Mouse (Mus musculus): Measurements from ENCODE around the gene Nudt19.
"Not testable (repeated sequence)": the region's sequence is repeated elsewhere in the genome, so short reads cannot be mapped to it uniquely, and the experiment has no call there.

Gene Nudt19

DNA sequence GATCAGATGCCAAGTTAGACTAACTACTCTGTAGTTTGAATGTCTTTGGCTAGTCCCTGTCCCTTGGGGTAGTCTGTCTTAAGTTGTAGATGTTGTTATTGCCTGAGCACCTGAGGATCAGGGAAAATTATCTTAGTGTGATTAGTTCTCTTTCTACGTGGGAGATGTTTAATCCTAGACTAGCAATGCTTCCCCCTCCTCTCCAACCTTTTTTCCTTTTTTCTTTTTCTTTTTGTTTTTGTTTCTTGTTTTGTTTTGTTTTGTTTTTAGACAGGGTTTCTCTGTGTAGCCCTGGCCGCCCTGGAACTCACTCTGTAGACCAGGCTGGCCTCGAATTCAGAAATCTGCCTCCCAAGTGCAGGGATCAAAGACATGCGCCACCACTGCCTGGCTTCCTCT lies at the start of gene Nudt19:
Gene Nudt19, minus strand, starts transcription at position 100 of the 399 bp plus-strand sequence.
- no peak for DNase-seq (ENCODE audit: low read depth, low spot score)

GRCm38 (mm10) chr7:35602766-35603165 lies 46.7 kb upstream of the Nudt19 start:
- DNase-seq (ENCODE audit: low read depth, low spot score) = no peak

- no peak for DNase-seq (ENCODE audit: low read depth, low spot score)
Observed at GRCm38 (mm10) chr7:35601106-35601505, 45.0 kb upstream of the Nudt19 start.

DNA sequence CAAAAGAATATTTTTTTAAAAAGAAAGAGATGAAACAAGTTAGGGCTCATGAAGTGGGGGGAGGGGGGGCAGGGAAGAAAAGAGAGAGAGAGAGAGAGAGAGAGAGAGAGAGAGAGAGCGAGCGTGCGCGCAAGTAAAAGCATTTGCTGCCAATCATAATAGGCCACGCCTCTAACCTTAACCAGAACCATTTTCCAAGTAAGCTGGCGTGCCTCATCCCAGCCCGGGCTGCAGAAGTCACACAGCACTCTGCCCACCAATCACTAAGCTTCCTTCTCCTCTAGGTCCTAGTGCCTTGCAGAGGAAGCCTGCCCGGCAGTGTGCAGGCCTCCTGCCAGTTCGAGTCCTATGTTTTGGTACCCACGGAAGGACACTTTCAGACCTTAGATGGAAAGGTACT lies 43.9 kb upstream of the Nudt19 start:
- no peak for DNase-seq (ENCODE audit: low read depth, low spot score)

GRCm38 (mm10) chr7:35599492-35599891 lies 43.4 kb upstream of the Nudt19 start:
- no peak for DNase-seq (ENCODE audit: low read depth, low spot score)

- DNase-seq (ENCODE audit: low read depth, low spot score) = no peak
Observed at GRCm38 (mm10) chr7:35594311-35594710, 38.2 kb upstream of the Nudt19 start.

DNA sequence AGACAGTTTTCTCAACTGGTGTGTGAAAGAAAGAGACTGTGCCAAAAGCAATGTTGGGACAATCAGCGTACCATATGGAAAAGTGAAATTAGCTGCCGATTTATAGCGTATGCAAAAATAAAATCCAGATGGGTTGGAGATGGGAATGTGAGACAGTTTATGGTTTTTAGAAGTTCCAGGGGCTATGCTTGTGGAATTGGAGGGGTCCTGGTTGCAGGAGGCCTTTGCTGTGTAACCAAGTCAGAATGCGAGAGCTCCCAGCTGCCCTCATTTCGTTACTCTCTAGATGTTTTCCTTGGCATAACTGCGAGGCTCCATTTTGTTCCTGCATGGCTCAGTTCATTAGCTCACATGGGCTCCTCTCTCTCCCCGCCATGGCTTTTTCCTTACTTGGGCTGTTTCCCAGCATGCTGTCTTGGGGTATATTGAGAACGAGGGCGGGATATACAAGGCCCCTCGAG lies 34.7 kb upstream of the Nudt19 start:
- no peak for DNase-seq (ENCODE audit: low read depth, low spot score)

DNA sequence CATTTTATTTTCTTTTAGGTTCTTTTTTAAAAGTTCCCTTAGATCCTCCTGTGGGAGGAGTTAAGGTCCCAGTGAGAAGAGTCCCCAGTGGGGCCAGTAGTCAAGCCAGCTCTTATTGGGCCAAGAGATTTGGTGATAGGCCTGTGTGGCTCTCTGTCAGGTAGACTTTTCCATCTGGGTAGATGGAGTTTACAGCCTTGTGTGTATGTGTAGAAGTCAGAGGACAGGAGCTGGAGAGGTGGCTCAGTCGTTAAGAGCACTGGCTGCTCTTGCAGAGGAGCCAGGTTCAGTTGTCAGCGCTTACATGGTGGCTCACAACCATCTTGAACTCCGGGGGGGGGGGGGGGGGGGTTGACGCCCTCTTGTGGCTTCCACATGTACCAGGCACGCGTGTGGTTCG lies 33.4 kb upstream of the Nudt19 start:
- no peak for DNase-seq (ENCODE audit: low read depth, low spot score)

DNA sequence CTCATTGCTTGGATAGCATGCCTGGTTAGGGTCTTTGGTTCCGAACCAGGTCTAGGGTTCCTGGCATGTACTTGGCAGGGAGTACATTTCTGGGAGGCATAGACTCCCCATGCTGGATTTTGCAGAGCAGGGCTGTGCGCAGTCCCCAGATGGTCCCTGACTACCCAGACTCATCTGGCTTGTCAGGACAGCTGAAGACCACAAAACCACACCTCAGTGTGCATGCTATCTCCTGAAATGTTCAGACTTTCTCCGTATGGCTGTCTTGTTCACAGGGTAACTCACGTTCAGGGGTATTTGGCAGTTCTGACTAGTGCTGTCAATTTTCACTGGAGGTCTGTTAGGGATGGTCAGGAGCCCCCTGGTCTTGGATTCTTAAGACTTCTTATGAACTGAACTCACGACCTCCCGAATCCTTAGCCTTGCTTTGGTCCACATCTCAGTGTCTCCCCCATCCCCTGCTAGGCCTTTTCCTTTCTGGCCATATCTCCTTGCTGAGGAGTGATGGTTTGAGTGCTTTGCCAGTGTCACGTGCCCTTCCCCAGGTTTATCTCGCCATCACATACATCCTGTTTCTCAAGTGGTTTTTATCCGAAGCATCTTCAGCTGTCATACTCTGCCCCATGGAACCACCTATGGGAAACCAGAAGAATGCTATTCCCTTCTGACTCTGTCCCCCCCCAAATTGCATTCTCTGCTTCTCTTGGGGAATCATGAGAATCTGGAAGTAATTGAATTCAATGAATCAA lies 32.8 kb upstream of the Nudt19 start:
- no peak for DNase-seq (ENCODE audit: low read depth, low spot score)

DNA sequence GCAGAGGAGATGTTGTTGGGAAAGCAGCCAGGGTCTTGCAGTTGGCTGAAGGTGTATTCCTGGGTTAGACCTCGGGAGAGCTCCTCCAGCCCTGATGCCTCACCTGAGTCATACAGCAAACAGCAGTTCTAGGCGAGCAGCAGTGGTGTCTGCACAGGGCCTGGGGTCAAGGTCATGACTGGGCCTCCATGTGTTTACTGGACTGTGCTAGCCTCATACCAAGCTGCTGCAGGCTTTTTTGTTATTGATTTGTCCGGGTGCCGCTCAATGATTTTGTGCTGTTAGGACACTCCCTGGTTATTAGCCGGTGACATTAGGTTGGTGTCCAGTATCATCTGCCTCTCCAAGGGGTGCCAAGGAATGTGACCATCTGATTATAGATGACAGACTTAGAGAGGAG lies 31.6 kb upstream of the Nudt19 start:
- DNase-seq (ENCODE audit: low read depth, low spot score) = no peak

DNA sequence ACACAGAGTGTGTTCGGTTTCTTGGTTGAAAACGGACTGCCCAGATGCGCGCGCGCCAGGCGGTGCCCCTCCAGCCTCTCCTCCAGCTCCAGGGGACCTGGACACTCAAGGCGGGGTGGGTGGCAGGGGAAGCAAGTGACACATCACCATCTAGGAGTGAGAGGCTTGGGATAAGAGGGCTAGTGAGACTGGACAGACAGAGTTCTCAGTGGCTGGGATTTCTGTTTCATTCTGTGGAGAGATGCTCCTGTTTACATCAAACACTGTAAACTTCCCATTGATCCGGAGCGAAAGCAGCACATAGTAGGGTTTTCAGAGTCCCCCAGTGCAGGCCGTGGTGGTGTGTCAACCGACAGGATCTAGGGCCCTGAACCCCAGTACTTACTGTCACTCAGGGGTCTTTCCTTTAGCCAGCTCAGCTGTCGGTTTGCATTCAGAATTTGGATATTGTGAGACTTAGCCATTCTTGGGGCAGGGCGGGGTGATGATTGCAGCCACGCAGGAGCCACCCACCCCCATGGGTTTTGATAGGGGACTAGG lies 30.9 kb upstream of the Nudt19 start:
- DNase-seq (ENCODE audit: low read depth, low spot score) = no peak

- peak; percentile 89 for DNase-seq (ENCODE audit: low read depth, low spot score)
Observed at GRCm38 (mm10) chr7:35586055-35586905, 30.2 kb upstream of the Nudt19 start, which contains the start of gene Ankrd27. Ankrd27 (plus strand) TSS chr7:35586244.

GRCm38 (mm10) chr7:35585191-35586054 lies 29.3 kb upstream of the Nudt19 start, which contains the start of gene Rgs9bp:
Rgs9bp (minus strand) TSS chr7:35585582.
- DNase-seq (ENCODE audit: low read depth, low spot score) = peak; percentile 53

DNA sequence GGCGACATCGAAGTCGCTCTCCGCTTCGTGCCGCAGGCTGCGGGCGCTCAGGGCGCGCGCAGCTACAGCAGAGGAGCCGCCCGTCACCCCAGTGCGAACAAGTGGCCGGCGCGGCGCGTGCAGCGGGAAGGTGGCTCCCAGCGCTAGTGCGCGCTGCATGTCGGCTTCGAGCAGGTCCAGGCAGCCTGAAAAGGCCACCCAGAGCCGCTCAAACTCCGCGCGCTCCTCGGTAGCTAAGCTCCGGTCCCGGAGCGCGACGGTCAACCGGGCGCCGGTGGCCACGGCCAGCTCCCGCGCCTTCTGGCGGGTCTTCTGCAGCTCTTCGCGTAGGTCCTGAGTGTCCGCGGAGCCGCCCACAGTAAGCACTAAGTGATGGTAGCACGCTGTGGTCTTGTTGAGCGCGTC lies 28.7 kb upstream of the Nudt19 start:
- no peak for DNase-seq (ENCODE audit: low read depth, low spot score)

DNA sequence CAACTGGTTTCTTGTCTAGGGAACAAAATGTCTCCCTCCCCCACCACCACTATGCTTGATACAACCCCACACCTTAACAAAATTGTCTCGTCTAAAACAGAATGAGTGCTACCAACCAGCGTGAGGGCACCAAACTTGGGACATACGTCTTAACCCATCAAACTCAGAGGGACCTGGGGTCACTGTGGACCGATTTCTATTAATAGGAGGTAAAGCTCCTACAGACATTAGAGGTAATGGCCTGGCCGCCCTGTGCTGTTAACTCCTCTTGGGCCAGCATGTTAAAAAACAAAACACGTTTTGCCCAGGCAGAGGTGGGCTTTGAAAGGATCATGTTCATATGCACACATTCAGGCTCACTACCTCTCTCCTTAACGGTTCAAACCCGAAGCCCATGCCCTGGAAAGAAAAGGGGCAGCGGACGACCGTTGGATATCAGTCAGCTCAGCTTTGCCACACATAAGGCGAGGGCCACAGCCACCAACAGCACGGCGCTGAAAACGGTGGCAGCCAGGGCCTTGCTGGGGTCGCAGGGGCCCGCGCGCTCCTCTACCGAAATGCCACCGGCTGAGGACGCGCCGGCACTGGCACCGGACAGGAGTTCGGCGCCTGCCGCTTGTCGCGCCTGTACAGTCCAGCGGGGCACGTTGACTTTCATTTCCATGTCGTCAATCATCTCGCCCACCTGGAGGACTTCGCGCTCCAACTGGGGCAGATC lies 28.1 kb upstream of the Nudt19 start:
- no peak for DNase-seq (ENCODE audit: low read depth, low spot score)

DNA sequence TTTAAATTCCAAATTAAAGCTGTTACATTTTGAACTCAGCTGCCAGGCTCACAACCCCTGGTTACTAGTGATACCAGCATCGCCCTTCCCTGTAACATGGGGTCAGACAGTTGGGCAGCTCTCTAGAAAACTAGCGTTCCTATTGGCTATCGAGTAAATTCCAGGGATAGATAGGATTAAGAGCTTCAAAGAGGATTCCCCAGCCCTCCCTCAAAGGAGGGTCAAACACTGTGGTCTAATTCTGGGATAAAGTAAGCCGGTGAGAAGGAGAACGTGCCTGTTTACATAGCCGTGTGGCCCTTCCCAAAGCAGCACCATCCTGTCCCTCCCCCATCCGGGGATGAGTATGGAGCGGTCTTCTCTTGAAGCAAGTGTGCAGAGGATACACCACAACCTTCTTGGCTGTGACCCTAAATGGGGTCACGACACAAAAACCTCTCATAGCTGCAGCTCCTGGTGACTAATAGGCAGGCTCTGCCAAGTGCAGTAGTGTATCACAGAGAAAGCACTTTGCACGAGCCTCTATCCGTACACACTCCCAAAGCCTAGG lies 27.4 kb upstream of the Nudt19 start:
- DNase-seq (ENCODE audit: low read depth, low spot score) = no peak

DNA sequence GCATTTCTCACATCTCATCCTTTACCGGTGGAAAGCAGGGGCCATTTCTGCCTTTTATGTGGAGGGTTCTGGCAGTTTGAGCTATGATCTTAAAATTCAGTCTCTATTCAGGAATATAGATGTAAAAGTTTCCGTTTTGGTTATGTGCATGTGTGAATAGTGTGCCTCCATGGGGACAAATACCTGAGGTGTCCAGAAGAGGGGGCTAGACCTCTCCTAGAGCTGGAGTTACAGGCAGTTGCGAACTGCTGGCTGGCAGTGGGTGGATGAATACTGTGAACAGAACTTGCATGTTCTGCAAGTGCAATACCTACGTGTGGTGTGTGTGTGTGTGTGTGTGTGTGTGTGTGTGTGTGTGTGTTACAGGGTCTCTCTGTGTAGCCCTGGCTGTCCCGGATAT lies 26.6 kb upstream of the Nudt19 start:
- no peak for DNase-seq (ENCODE audit: low read depth, low spot score)

DNA sequence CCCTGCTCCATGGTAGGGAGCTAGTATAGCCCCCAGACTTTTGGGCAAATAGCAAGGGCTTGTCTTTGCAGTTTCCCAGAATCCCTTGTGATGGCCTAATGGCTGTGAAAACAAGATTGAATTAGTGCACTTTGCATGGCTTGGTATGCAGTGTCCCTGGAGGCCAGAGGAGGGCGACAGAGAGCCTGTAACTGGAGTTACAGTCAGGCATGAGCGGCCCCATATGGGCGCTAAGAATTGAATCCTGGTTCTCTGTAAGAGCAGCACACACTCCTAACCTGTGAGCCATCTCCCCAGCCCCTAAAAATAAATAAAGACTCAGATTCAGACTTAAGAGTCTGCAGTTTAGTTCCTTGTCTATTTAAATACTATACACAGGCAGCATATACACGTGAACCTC lies 23.7 kb upstream of the Nudt19 start:
- peak; percentile 65 for DNase-seq (ENCODE audit: low read depth, low spot score)

GRCm38 (mm10) chr7:35570883-35571282 lies 14.8 kb upstream of the Nudt19 start:
- not testable (repeated sequence) for DNase-seq (ENCODE audit: low read depth, low spot score)

GRCm38 (mm10) chr7:35569724-35570123 lies 13.6 kb upstream of the Nudt19 start:
- DNase-seq (ENCODE audit: low read depth, low spot score) = not testable (repeated sequence)
